Comparison of ENCODE assay signal across 8 mouse cellular contexts in the genomic region with DNA sequence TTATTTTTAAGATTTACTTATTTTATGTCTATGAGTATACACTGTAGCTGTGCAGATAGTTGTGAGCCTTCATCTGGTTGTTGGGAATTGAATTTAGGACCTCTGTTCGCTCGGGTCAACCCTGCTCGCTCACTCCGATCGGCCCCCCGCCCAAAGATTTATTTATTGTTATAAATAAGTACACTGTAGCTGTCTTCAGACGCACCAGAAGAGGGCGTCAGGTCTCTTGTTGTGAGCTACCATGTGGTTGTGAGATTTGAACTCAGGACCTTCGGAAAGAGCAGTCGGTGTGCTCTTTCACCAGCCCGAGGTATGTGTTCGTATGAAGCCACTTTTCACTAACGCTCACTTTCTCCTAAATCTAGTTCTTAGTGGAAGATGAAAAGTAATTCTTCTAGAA. TPM values are rescaled to one million over a fixed set of nuclear protein-coding genes. Genes with fewer than 3 reads are reported as not detected.
DNase-seq lines count a peak whose midpoint lies in the region; ATAC-seq and TF ChIP-seq lines count a peak whose summit lies in the region.

No protein-coding gene starts in this region.

- H3K27me3 ChIP-seq in heart, embryonic 15.5 days: no peaks in the 10 kb centered on the region
- H3K27me3 ChIP-seq in limb, embryonic 13.5 days: no peaks in the 10 kb centered on the region
- H3K27me3 ChIP-seq in neural tube, embryonic 14.5 days (ENCODE audit: control insufficient read depth, insufficient read depth, low read length): no peaks in the 10 kb centered on the region

- no peaks in the 10 kb centered on the region for H3K9me3 ChIP-seq in heart, embryonic 15.5 days (replicated peaks)
- no peaks in the 10 kb centered on the region for H3K9me3 ChIP-seq in limb, embryonic 13.5 days
- H3K9me3 ChIP-seq in neural tube, embryonic 14.5 days (ENCODE audit: control insufficient read depth, low read length): no peaks in the 10 kb centered on the region

- 32% methylated on average over 13 of the region's 13 CpGs for WGBS in bone marrow, adult 2 months
- WGBS in heart, embryonic 15.5 days: 43% methylated on average over 13 of the region's 13 CpGs
- WGBS in limb, embryonic 13.5 days: 41% methylated on average over 13 of the region's 13 CpGs
- WGBS in neural tube, embryonic 14.5 days: 42% methylated on average over 13 of the region's 13 CpGs

- no peak for TF ChIP-seq POLR2A in bone marrow, adult 2 months (IDR thresholded peaks at IDR 0.05; ENCODE audit: borderline replicate concordance, control insufficient read depth, low read depth, low read length)

- H3K36me3 ChIP-seq in heart, embryonic 15.5 days: peaks cover 22% of the 10 kb centered on the region
- H3K36me3 ChIP-seq in limb, embryonic 13.5 days: peaks cover 33% of the 10 kb centered on the region
- peaks cover 14% of the 10 kb centered on the region; the same call in 1 of the 2 replicates for H3K36me3 ChIP-seq in neural tube, embryonic 14.5 days (ENCODE audit: control insufficient read depth, insufficient read depth, low read length)

- peaks cover 1% of the 10 kb centered on the region; the same call in 1 of the 2 replicates for H3K4me1 ChIP-seq in bone marrow, adult 2 months (ENCODE audit: control insufficient read depth, insufficient read depth, low read length)
- peaks cover 18% of the 10 kb centered on the region for H3K4me1 ChIP-seq in heart, embryonic 15.5 days (replicated peaks)
- peaks cover 23% of the 10 kb centered on the region for H3K4me1 ChIP-seq in limb, embryonic 13.5 days
- H3K4me1 ChIP-seq in neural tube, embryonic 14.5 days (ENCODE audit: control insufficient read depth, insufficient read depth, low read length): peaks cover 13% of the 10 kb centered on the region

- peak overlapping the region; percentile 70 for H3K4me2 ChIP-seq in heart, embryonic 15.5 days
- H3K4me2 ChIP-seq in limb, embryonic 13.5 days (replicated peaks): peak overlapping the region; percentile 80
- H3K4me2 ChIP-seq in neural tube, embryonic 14.5 days (ENCODE audit: low read depth, low read length): peak overlapping the region; percentile 71

- H3K9ac ChIP-seq in heart, embryonic 15.5 days: peak overlapping the region; percentile 94
- H3K9ac ChIP-seq in limb, embryonic 13.5 days: peak overlapping the region; percentile 97
- H3K9ac ChIP-seq in neural tube, embryonic 14.5 days (replicated peaks; ENCODE audit: low read depth, low read length): peak overlapping the region; percentile 93

- no peak for TF ChIP-seq CTCF in bone marrow, adult 2 months (IDR thresholded peaks at IDR 0.05; ENCODE audit: control insufficient read depth, insufficient read depth, low read length)

- DNase-seq in right cerebral cortex, postnatal 14 days: peak; percentile 8
- no peak for DNase-seq in right cerebral cortex, postnatal 36 days (ENCODE audit: low spot score in 2 of 2)
- DNase-seq in yolk sac, embryonic 10.5 days (ENCODE audit: low spot score): no peak
- DNase-seq in cerebellum, postnatal 36 days: no peak

- peak overlapping the region; percentile 69 for H3K4me3 ChIP-seq in bone marrow, adult 2 months (replicated peaks; ENCODE audit: control insufficient read depth, low read depth, low read length)
- H3K4me3 ChIP-seq in heart, embryonic 15.5 days: peak overlapping the region; percentile 83
- H3K4me3 ChIP-seq in limb, embryonic 13.5 days: peak overlapping the region; percentile 79
- peak overlapping the region; percentile 96 for H3K4me3 ChIP-seq in neural tube, embryonic 14.5 days (ENCODE audit: low read depth, low read length)

- no peak overlapping the region for H3K27ac ChIP-seq in bone marrow, adult 2 months (ENCODE audit: control insufficient read depth, insufficient read depth, low read depth, low read length, poor library complexity)
- H3K27ac ChIP-seq in heart, embryonic 15.5 days: no peak overlapping the region
- H3K27ac ChIP-seq in limb, embryonic 13.5 days: no peak overlapping the region
- no peak overlapping the region for H3K27ac ChIP-seq in neural tube, embryonic 14.5 days (ENCODE audit: low read depth, low read length)

- ATAC-seq in heart, embryonic 15.5 days (replicated peaks; ENCODE audit: insufficient number of reproducible peaks, insufficient read depth, low FRiP score, low read depth): no peak
- ATAC-seq in limb, embryonic 13.5 days (ENCODE audit: low FRiP score, low read depth): no peak
- ATAC-seq in neural tube, embryonic 14.5 days (ENCODE audit: low read depth): no peak

RNA-seq across cellular contexts. Expression of gene Ankle2, which starts 0.8 kb away (rescaled TPM):
- polyA plus RNA-seq in bone marrow, adult 2 months (2011; ENCODE audit: insufficient read depth, insufficient read length, low replicate concordance, missing spikeins): 10.0 and 21.0 TPM in 2 replicates
- 16.8 and 19.9 TPM in 2 replicates for polyA plus RNA-seq in heart, embryonic 15.5 days (2015; fragmentation: Nextera tagmentation; extraction: Ambion mirVana)
- 28.7 and 34.1 TPM in 2 replicates for polyA plus RNA-seq in limb, embryonic 13.5 days (2015; fragmentation: Nextera tagmentation; extraction: Ambion mirVana)
- polyA plus RNA-seq in neural tube, embryonic 14.5 days (2014; fragmentation: Nextera tagmentation; extraction: Ambion mirVana): 30.4 and 33.8 TPM in 2 replicates

RNA-seq across cellular contexts. Expression of gene Pgam5, which starts 38.1 kb away (rescaled TPM):
- 12.9 and 24.3 TPM in 2 replicates for polyA plus RNA-seq in bone marrow, adult 2 months (2011; ENCODE audit: insufficient read depth, insufficient read length, low replicate concordance, missing spikeins)
- 40.2 and 49.7 TPM in 2 replicates for polyA plus RNA-seq in heart, embryonic 15.5 days (2015; fragmentation: Nextera tagmentation; extraction: Ambion mirVana)
- 79.0 and 79.1 TPM in 2 replicates for polyA plus RNA-seq in limb, embryonic 13.5 days (2015; fragmentation: Nextera tagmentation; extraction: Ambion mirVana)
- polyA plus RNA-seq in neural tube, embryonic 14.5 days (2014; fragmentation: Nextera tagmentation; extraction: Ambion mirVana): 111 and 113 TPM in 2 replicates

RNA-seq across cellular contexts. Expression of gene Pxmp2, which starts 54.3 kb away (rescaled TPM):
- polyA plus RNA-seq in bone marrow, adult 2 months (2011; ENCODE audit: insufficient read depth, insufficient read length, low replicate concordance, missing spikeins): 7.9 and 33.1 TPM in 2 replicates
- 17.6 and 23.9 TPM in 2 replicates for polyA plus RNA-seq in heart, embryonic 15.5 days (2015; fragmentation: Nextera tagmentation; extraction: Ambion mirVana)
- 8.0 and 9.7 TPM in 2 replicates for polyA plus RNA-seq in limb, embryonic 13.5 days (2015; fragmentation: Nextera tagmentation; extraction: Ambion mirVana)
- polyA plus RNA-seq in neural tube, embryonic 14.5 days (2014; fragmentation: Nextera tagmentation; extraction: Ambion mirVana): 10.0 and 11.9 TPM in 2 replicates

RNA-seq across cellular contexts. Expression of gene Pole, which starts 54.5 kb away (rescaled TPM):
- 39.8 and 57.3 TPM in 2 replicates for polyA plus RNA-seq in bone marrow, adult 2 months (2011; ENCODE audit: insufficient read depth, insufficient read length, low replicate concordance, missing spikeins)
- polyA plus RNA-seq in heart, embryonic 15.5 days (2015; fragmentation: Nextera tagmentation; extraction: Ambion mirVana): 13.0 and 17.3 TPM in 2 replicates
- 31.5 and 32.8 TPM in 2 replicates for polyA plus RNA-seq in limb, embryonic 13.5 days (2015; fragmentation: Nextera tagmentation; extraction: Ambion mirVana)
- 5.9 and 8.2 TPM in 2 replicates for polyA plus RNA-seq in neural tube, embryonic 14.5 days (2014; fragmentation: Nextera tagmentation; extraction: Ambion mirVana)

RNA-seq across cellular contexts. Expression of gene Golga3, which starts 55.1 kb away (rescaled TPM):
- polyA plus RNA-seq in bone marrow, adult 2 months (2011; ENCODE audit: insufficient read depth, insufficient read length, low replicate concordance, missing spikeins): 4.9 and 11.2 TPM in 2 replicates
- 13.4 and 18.6 TPM in 2 replicates for polyA plus RNA-seq in heart, embryonic 15.5 days (2015; fragmentation: Nextera tagmentation; extraction: Ambion mirVana)
- polyA plus RNA-seq in limb, embryonic 13.5 days (2015; fragmentation: Nextera tagmentation; extraction: Ambion mirVana): 24.6 and 29.3 TPM in 2 replicates
- polyA plus RNA-seq in neural tube, embryonic 14.5 days (2014; fragmentation: Nextera tagmentation; extraction: Ambion mirVana): 30.4 and 31.5 TPM in 2 replicates
